Mouse (Mus musculus) lung, adult 2 months (tissue): ENCODE results near the gene Acads. TPM values are rescaled to one million over a fixed set of nuclear protein-coding genes. Genes with fewer than 3 reads are reported as not detected.

Experiments
- DNase-seq: peaks from one replicate; pipeline ENCODE4 v3.0.0; 2022
- H3K4me1 ChIP-seq: fragments of 200-500 bp; 2 replicates; pipeline ENCODE4 v1.6.1; 2011; ENCODE audit warnings: low read length; ENCODE audit not compliant: control insufficient read depth, insufficient read depth
- H3K4me3 ChIP-seq: fragments of 200-500 bp; replicated peaks from 2 replicates; pipeline ENCODE3; 2011; ENCODE audit warnings: low read depth, mild to moderate bottlenecking, control low read depth, low read length; ENCODE audit errors: extremely low read depth
- CTCF ChIP-seq: fragments of 200-500 bp; IDR thresholded peaks from 2 replicates; pipeline ENCODE4 v1.5.1; 2011; ENCODE audit warnings: mild to moderate bottlenecking, low read length, control low read depth; ENCODE audit not compliant: insufficient read depth
- POLR2A ChIP-seq: fragments of 200-500 bp; IDR thresholded peaks from 2 replicates; pipeline ENCODE4 v1.6.1; 2011; ENCODE audit warnings: low read depth, mild to moderate bottlenecking, control low read depth, low read length, borderline replicate concordance; ENCODE audit errors: extremely low read depth
- WGBS: fragments of 180-500 bp; shearing (Covaris S2); methylation state at CpG from one replicate; pipeline ENCODE4 v1.1.7; 2018; 5-methylcytosine and 5-hydroxymethylcytosine counted together
- polyA plus RNA-seq: library from polyadenylated mRNA; depleted of rRNA; stranded (reverse); fragments of >200 nt; gene quantifications from 2 replicates; pipeline ENCODE4 v1.2.3, GENCODE M21; 2012; rRNA removed

Gene Acads
- polyA plus RNA-seq, 1 experiment = 54.3 TPM

GRCm38 (mm10) chr5:115062566-115062965 is 56.6 kb downstream of the Acads start:
- 81% methylated on average over 1 of the region's 1 CpGs for WGBS
- DNase-seq = no peak
- TF ChIP-seq CTCF (no peak), POLR2A (no peak)
- H3K4me3 ChIP-seq = no peak overlapping the region
- H3K4me1 ChIP-seq = peaks cover 10% of the 10 kb centered on the region; the same call in 1 of the 2 replicates

GRCm38 (mm10) chr5:115060977-115061376 is 58.2 kb downstream of the Acads start:
- TF ChIP-seq CTCF (no peak), POLR2A (no peak)
- DNase-seq = no peak
- peaks cover 9% of the 10 kb centered on the region; the same call in 1 of the 2 replicates for H3K4me1 ChIP-seq
- H3K4me3 ChIP-seq = no peak overlapping the region
- WGBS = 83% methylated on average over 3 of the region's 3 CpGs

Other genes starting within 250 kb of the Acads start
- gene Oasl2, start 222.4 kb downstream of the Acads start, polyA plus RNA-seq = 17.0 and 21.4 TPM in 2 replicates
- gene Oasl1, start 196.1 kb downstream of the Acads start, polyA plus RNA-seq = 2.3 and 2.7 TPM in 2 replicates
- 15.9 and 16.6 TPM in 2 replicates for gene 2210016L21Rik, start 177.2 kb downstream of the Acads start, polyA plus RNA-seq
- gene Hnf1a, start 148.3 kb downstream of the Acads start, polyA plus RNA-seq = 0.08 TPM in 1 of 2 replicates, not detected in the other
- 85.1 and 107 TPM in 2 replicates for gene Sppl3, start 108.2 kb downstream of the Acads start, polyA plus RNA-seq
- not detected in 2 replicates for gene Gm10401, start 21.1 kb downstream of the Acads start, polyA plus RNA-seq
- 50.0 and 52.8 TPM in 2 replicates for gene Unc119b, start 15.6 kb upstream of the Acads start, polyA plus RNA-seq
- 44.1 and 53.8 TPM in 2 replicates for gene Mlec, start 38.8 kb upstream of the Acads start, polyA plus RNA-seq
- 3.2 and 6.9 TPM in 2 replicates for gene Cabp1, start 75.0 kb upstream of the Acads start, polyA plus RNA-seq
- 51.5 and 55.4 TPM in 2 replicates for gene Pop5, start 116.5 kb upstream of the Acads start, polyA plus RNA-seq
- gene Rnf10, start 153.6 kb upstream of the Acads start, polyA plus RNA-seq = 133 and 160 TPM in 2 replicates
- 7.7 and 11.5 TPM in 2 replicates for gene Coq5, start 160.3 kb upstream of the Acads start, polyA plus RNA-seq
- 314 and 332 TPM in 2 replicates for gene Dynll1, start 181.7 kb upstream of the Acads start, polyA plus RNA-seq
- gene Srsf9, start 207.8 kb upstream of the Acads start, polyA plus RNA-seq = 46.0 and 49.0 TPM in 2 replicates
- 11.3 and 12.0 TPM in 2 replicates for gene Gatc, start 221.8 kb upstream of the Acads start, polyA plus RNA-seq
- 9.2 and 10.8 TPM in 2 replicates for gene Triap1, start 221.9 kb upstream of the Acads start, polyA plus RNA-seq
- gene Cox6a1, start 229.6 kb upstream of the Acads start, polyA plus RNA-seq = 2,050 and 2,118 TPM in 2 replicates